In genomic region chr11:72845526-72845925, GRCm38 (mm10) we compare ENCODE assay signal across 22 mouse cellular contexts.
"Had no signal": no experiment of that assay in that cellular context is flagged by ENCODE, and none has a peak within 500 bp of the region (broad histone marks: within the 10 kb centered on the region; RNA-seq: fewer than 3 reads in every experiment).

No protein-coding gene starts in this region.

- DNase-seq: kidney, adult 18-20 months; kidney, adult 9 months; kidney, postnatal 14 days; kidney, postnatal 4 days; layer of hippocampus, adult 9-11 months; liver; lung, postnatal 14 days; retina, postnatal 1 day; right cerebral cortex, postnatal 25 days; spleen, adult 18-20 months; thymus, postnatal 36 days had no signal

- H3K27ac ChIP-seq: limb, embryonic 10.5 days; limb, embryonic 13.5 days; liver, embryonic 12.5 days; liver, embryonic 15.5 days; lung, embryonic 15.5 days; macrophage; midbrain, embryonic 12.5 days; midbrain, embryonic 15.5 days; neural tube, embryonic 13.5 days had no signal

- H3K4me2 ChIP-seq: limb, embryonic 13.5 days; liver, embryonic 12.5 days; liver, embryonic 15.5 days; lung, embryonic 15.5 days; midbrain, embryonic 12.5 days; midbrain, embryonic 15.5 days; neural tube, embryonic 13.5 days had no signal

- H3K27me3 ChIP-seq: limb, embryonic 13.5 days; liver, embryonic 12.5 days; liver, embryonic 15.5 days; lung, embryonic 15.5 days; midbrain, embryonic 12.5 days; midbrain, embryonic 15.5 days; neural tube, embryonic 13.5 days had no signal

- H3K9ac ChIP-seq: limb, embryonic 13.5 days; liver, embryonic 12.5 days; liver, embryonic 15.5 days; lung, embryonic 15.5 days; midbrain, embryonic 12.5 days; midbrain, embryonic 15.5 days; neural tube, embryonic 13.5 days had no signal

- H3K9me3 ChIP-seq: limb, embryonic 10.5 days; limb, embryonic 13.5 days; liver, embryonic 12.5 days; liver, embryonic 15.5 days; lung, embryonic 15.5 days; midbrain, embryonic 12.5 days; midbrain, embryonic 15.5 days; neural tube, embryonic 13.5 days had no signal

- H3K4me3 ChIP-seq: limb, embryonic 10.5 days; limb, embryonic 13.5 days; liver, embryonic 12.5 days; liver, embryonic 15.5 days; lung, embryonic 15.5 days; midbrain, embryonic 12.5 days; midbrain, embryonic 15.5 days; myocyte; neural tube, embryonic 13.5 days had no signal

- ATAC-seq: intestine, embryonic 16.5 days; liver, embryonic 12.5 days; midbrain, embryonic 15.5 days had no signal

- H3K4me1 ChIP-seq: limb, embryonic 10.5 days; limb, embryonic 13.5 days; liver, embryonic 12.5 days; liver, embryonic 15.5 days; lung, embryonic 15.5 days; midbrain, embryonic 12.5 days; midbrain, embryonic 15.5 days; neural tube, embryonic 13.5 days had no signal
